Mouse (Mus musculus): Measurements from ENCODE around the gene Gm33543. TPM values are rescaled to one million over a fixed set of nuclear protein-coding genes. Genes with fewer than 3 reads are reported as not detected.

Gm33543 gene
- not detected for polyA plus RNA-seq (2017; shearing (Covaris generic))

DNA sequence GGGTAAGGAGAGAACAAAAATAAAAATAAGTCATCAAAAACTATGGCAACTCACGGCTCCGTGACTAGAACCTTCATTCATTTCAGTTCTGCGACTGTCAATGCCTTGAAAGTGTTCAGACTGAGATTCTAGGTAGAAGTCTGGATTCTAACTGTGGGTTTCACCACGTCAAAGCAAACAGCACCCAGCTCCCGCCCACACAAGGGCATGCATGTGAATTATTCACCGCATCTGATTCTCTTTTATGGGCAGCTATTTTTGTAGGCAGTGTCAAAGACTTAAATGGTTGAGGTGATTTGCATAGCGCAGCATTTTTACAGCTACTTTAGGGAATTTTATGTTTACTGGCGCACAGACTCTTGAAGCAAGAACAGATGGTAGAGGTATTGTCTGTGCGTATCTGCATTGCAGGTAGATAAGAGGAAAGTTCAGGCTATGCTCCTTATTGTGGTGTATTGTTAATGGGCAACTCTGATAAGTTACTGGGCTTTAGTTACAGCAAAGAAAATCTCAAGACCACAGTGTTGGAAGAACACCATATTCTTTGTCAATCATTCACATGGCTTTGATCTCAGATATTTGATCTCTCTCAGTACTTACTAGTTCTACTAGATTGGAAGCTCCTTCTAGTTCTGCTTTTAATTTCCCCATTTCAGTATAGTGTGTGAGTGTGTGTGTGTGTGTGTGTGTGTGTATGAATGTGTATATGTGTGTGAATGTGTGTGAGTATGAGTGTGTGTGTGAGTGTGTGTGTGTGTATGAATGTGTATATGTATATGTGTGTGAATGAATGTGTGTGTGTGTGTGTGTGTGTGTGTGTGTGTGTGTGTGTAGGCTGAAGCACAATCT lies at the start of gene Gm33543:
Gene Gm33543 (minus strand): TSS at position 142 of the 849 bp plus-strand sequence.

Other genes starting within 250 kb of the Gm33543 start
- 1 to 10 TPM in 1 of 2 experiments, not detected in 1; 6.8 TPM for gene Anapc15-ps, start 169.5 kb downstream of the Gm33543 start, polyA plus RNA-seq (2017; shearing (Covaris generic))
- gene Eea1, start 97.7 kb upstream of the Gm33543 start, polyA plus RNA-seq (2017; shearing (Covaris generic)) = 10 to 100 TPM; 41.1 to 75.5 TPM